Mouse (Mus musculus) right cerebral cortex, postnatal 4 days (tissue): ENCODE measurements around the gene Fgd6.

Experiments
- DNase-seq: peaks from one replicate; pipeline ENCODE4 v3.0.0-alpha.2; 2022

The Fgd6 gene

GRCm38 (mm10) chr10:94097081-94097845 lies 61.5 kb downstream of the Fgd6 start:
- no peak for DNase-seq

GRCm38 (mm10) chr10:94098100-94098499 lies 62.3 kb downstream of the Fgd6 start:
- DNase-seq = no peak

- DNase-seq = no peak
Measured at GRCm38 (mm10) chr10:94105498-94105897, 69.7 kb downstream of the Fgd6 start.

GRCm38 (mm10) chr10:94107168-94107567 lies 71.4 kb downstream of the Fgd6 start:
- DNase-seq = no peak

- DNase-seq = no peak
Measured at GRCm38 (mm10) chr10:94107607-94108006, 71.8 kb downstream of the Fgd6 start.

GRCm38 (mm10) chr10:94108791-94109190 lies 73.0 kb downstream of the Fgd6 start:
- no peak for DNase-seq

- DNase-seq = no peak
Measured at GRCm38 (mm10) chr10:94110834-94111754, 75.3 kb downstream of the Fgd6 start.

GRCm38 (mm10) chr10:94112207-94112606 lies 76.4 kb downstream of the Fgd6 start:
- DNase-seq = no peak

- DNase-seq = peak; percentile 88
Measured at GRCm38 (mm10) chr10:94115893-94116599, 80.2 kb downstream of the Fgd6 start.

GRCm38 (mm10) chr10:94116781-94117340 lies 81.1 kb downstream of the Fgd6 start:
- no peak for DNase-seq

GRCm38 (mm10) chr10:94117916-94118315 lies 82.1 kb downstream of the Fgd6 start:
- no peak for DNase-seq

- no peak for DNase-seq
Measured at GRCm38 (mm10) chr10:94118993-94119392, 83.2 kb downstream of the Fgd6 start.

- no peak for DNase-seq
Measured at GRCm38 (mm10) chr10:94120676-94121075, 84.9 kb downstream of the Fgd6 start.

GRCm38 (mm10) chr10:94122595-94122994 lies 86.8 kb downstream of the Fgd6 start:
- DNase-seq = no peak

- no peak for DNase-seq
Measured at GRCm38 (mm10) chr10:94123581-94123980, 87.8 kb downstream of the Fgd6 start.

- DNase-seq = peak; percentile 38
Measured at GRCm38 (mm10) chr10:94124376-94124775, 88.6 kb downstream of the Fgd6 start.

- peak; percentile 55 for DNase-seq
Measured at GRCm38 (mm10) chr10:94129680-94130119, 93.9 kb downstream of the Fgd6 start.

GRCm38 (mm10) chr10:94133081-94133480 lies 97.3 kb downstream of the Fgd6 start:
- no peak for DNase-seq

GRCm38 (mm10) chr10:94133674-94134073 lies 97.9 kb downstream of the Fgd6 start:
- no peak for DNase-seq

- peak; percentile 19 for DNase-seq
Measured at GRCm38 (mm10) chr10:94134535-94135390, 99.0 kb downstream of the Fgd6 start.

GRCm38 (mm10) chr10:94138890-94139482 lies 103.2 kb downstream of the Fgd6 start:
- no peak for DNase-seq
